Mouse (Mus musculus) olfactory bulb, adult 2 months (tissue): Measurements from ENCODE around the gene Vmn1r235. TPM values are rescaled to one million over a fixed set of nuclear protein-coding genes. Genes with fewer than 3 reads are reported as not detected.
"Not testable (repeated sequence)": the region's sequence is repeated elsewhere in the genome, so short reads cannot be mapped to it uniquely, and the experiment has no call there.

Experiments used
- H3K27ac ChIP-seq: fragments of 200-500 bp; 2 replicates; pipeline ENCODE4 v1.5.1; 2012; ENCODE audit warnings: low read depth, low read length; ENCODE audit not compliant: insufficient read depth
- H3K4me1 ChIP-seq: fragments of 200-500 bp; 2 replicates; pipeline ENCODE4 v1.6.1; 2012; ENCODE audit warnings: low read length; ENCODE audit not compliant: control insufficient read depth, insufficient read depth
- H3K4me3 ChIP-seq: fragments of 200-500 bp; 2 replicates; pipeline ENCODE4 v1.5.1; 2012; ENCODE audit warnings: mild to moderate bottlenecking, low read depth, low read length, moderate library complexity; ENCODE audit not compliant: insufficient read depth
- CTCF ChIP-seq: fragments of 200-500 bp; IDR thresholded peaks from 2 replicates; pipeline ENCODE4 v1.5.1; 2012; ENCODE audit warnings: low read depth, mild to moderate bottlenecking, low read length, moderate library complexity; ENCODE audit not compliant: insufficient read depth
- POLR2A ChIP-seq: fragments of 200-500 bp; IDR thresholded peaks from 2 replicates; pipeline ENCODE4 v1.6.1; 2012; ENCODE audit warnings: mild to moderate bottlenecking, low read depth, low read length, moderate library complexity; ENCODE audit not compliant: insufficient read depth
- WGBS: fragments of 180-500 bp; shearing (Covaris S2); methylation state at CpG from one replicate; pipeline ENCODE4 v1.1.7; 2018; 5-methylcytosine and 5-hydroxymethylcytosine counted together
- polyA plus RNA-seq: library from polyadenylated mRNA; stranded (reverse); fragments of >200 nt; gene quantifications from 2 replicates; pipeline ENCODE4 v1.2.4, GENCODE M21; 2012; ENCODE audit warnings: low replicate concordance; ENCODE audit not compliant: missing spikeins, insufficient read depth, insufficient read length

Vmn1r235 gene
- polyA plus RNA-seq, result not detected in 2 replicates

GRCm38 (mm10) chr17:21256111-21256510, at the start of gene Vmn1r235:
Gene Vmn1r235 (plus strand): TSS chr17:21256411.
- Histone ChIP-seq H3K4me3 (no peak within 1 kb of the TSS), H3K27ac (no peak within 1 kb of the TSS), H3K4me1 (no peaks in the 10 kb centered on the region)
- TF ChIP-seq CTCF, result no peak
- no peak for TF ChIP-seq POLR2A

GRCm38 (mm10) chr17:21211081-21211480, 45.1 kb upstream of the Vmn1r235 start:
- WGBS, result 100% methylated on average over 1 of the region's 1 CpGs
- H3K27ac ChIP-seq, H3K4me3 ChIP-seq, H3K4me1 ChIP-seq: not testable (repeated sequence)

- WGBS, result 80% methylated on average over 1 of the region's 1 CpGs
- no peak within 1 kb of the TSS for H3K27ac ChIP-seq
- TF ChIP-seq POLR2A (no peak), CTCF (no peak)
- H3K4me3 ChIP-seq, result no peak within 1 kb of the TSS
- no peaks in the 10 kb centered on the region for H3K4me1 ChIP-seq
These were observed 30.4 kb upstream of the Vmn1r235 start, which contains the start of gene Vmn1r234 for GRCm38 (mm10) chr17:21225787-21226186. Gene Vmn1r234 (plus strand): TSS chr17:21226087.

GRCm38 (mm10) chr17:21231654-21232053, 24.6 kb upstream of the Vmn1r235 start:
- TF ChIP-seq POLR2A (no peak), CTCF (no peak)
- H3K4me3 ChIP-seq, result no peak overlapping the region
- H3K4me1 ChIP-seq, result no peaks in the 10 kb centered on the region
- no peak overlapping the region for H3K27ac ChIP-seq
- WGBS, result 30% methylated on average over 9 of the region's 9 CpGs

GRCm38 (mm10) chr17:21272103-21272502, 15.9 kb downstream of the Vmn1r235 start:
- no peak for TF ChIP-seq CTCF
- TF ChIP-seq POLR2A, result no peak
- H3K4me3 ChIP-seq, result no peak overlapping the region
- H3K27ac ChIP-seq, result no peak overlapping the region
- H3K4me1 ChIP-seq, result no peaks in the 10 kb centered on the region
- WGBS, result 10% methylated on average over 4 of the region's 4 CpGs

GRCm38 (mm10) chr17:21282642-21283041, 26.4 kb downstream of the Vmn1r235 start, which contains the start of gene Vmn1r236:
Gene Vmn1r236 (plus strand): TSS chr17:21282942.
- Histone ChIP-seq H3K4me1 (no peaks in the 10 kb centered on the region), H3K27ac (no peak within 1 kb of the TSS), H3K4me3 (no peak within 1 kb of the TSS)
- TF ChIP-seq CTCF, result no peak
- no peak for TF ChIP-seq POLR2A
- 77% methylated on average over 3 of the region's 3 CpGs for WGBS

- Histone ChIP-seq H3K4me3 (no peak overlapping the region), H3K27ac (no peak overlapping the region), H3K4me1 (no peaks in the 10 kb centered on the region)
- no peak for TF ChIP-seq POLR2A
- no peak for TF ChIP-seq CTCF
These were observed 28.2 kb downstream of the Vmn1r235 start for GRCm38 (mm10) chr17:21284395-21284794.

GRCm38 (mm10) chr17:21289695-21290094, 33.5 kb downstream of the Vmn1r235 start:
- H3K4me1 ChIP-seq, result no peaks in the 10 kb centered on the region
- no peak for TF ChIP-seq CTCF
- TF ChIP-seq POLR2A, result no peak

GRCm38 (mm10) chr17:21311565-21311964, 55.4 kb downstream of the Vmn1r235 start, which contains the start of gene Vmn1r237:
Gene Vmn1r237 (plus strand): TSS chr17:21311865.
- H3K4me1 ChIP-seq, result no peaks in the 10 kb centered on the region
- no peak within 1 kb of the TSS for H3K27ac ChIP-seq
- no peak within 1 kb of the TSS for H3K4me3 ChIP-seq
- TF ChIP-seq CTCF (no peak), POLR2A (no peak)

More at GRCm38 (mm10) chr17:21289695-21290094, 33.5 kb downstream of the Vmn1r235 start:
- Histone ChIP-seq H3K27ac (no peak overlapping the region), H3K4me3 (no peak overlapping the region)

Other genes starting within 250 kb of the Vmn1r235 start
- not detected in 2 replicates for gene Zfp160, start 247.5 kb upstream of the Vmn1r235 start, polyA plus RNA-seq
- gene Vmn1r234, start 30.3 kb upstream of the Vmn1r235 start, polyA plus RNA-seq, result not detected in 2 replicates
- gene Vmn1r236, start 26.5 kb downstream of the Vmn1r235 start, polyA plus RNA-seq, result not detected in 2 replicates
- not detected in 2 replicates for gene Vmn1r237, start 55.5 kb downstream of the Vmn1r235 start, polyA plus RNA-seq
- not detected in 2 replicates for gene Zfp677, start 127.3 kb downstream of the Vmn1r235 start, polyA plus RNA-seq
- gene Zfp54, start 166.8 kb downstream of the Vmn1r235 start, polyA plus RNA-seq, result not detected in 2 replicates
- not detected in 2 replicates for gene Zfp51, start 194.0 kb downstream of the Vmn1r235 start, polyA plus RNA-seq
- not detected in 2 replicates for gene Zfp53, start 232.6 kb downstream of the Vmn1r235 start, polyA plus RNA-seq